Mouse (Mus musculus) telencephalon, adult 2 months (tissue): ENCODE measurements around the gene Th.

Experiments
- DNase-seq: peaks from one replicate; pipeline ENCODE4 v3.0.0-alpha.2; 2011; ENCODE audit warnings: low read depth, low spot score

Th gene

GRCm38 (mm10) chr7:142931028-142931427 is at the start of gene Th:
Th (minus strand) TSS chr7:142931128.
- DNase-seq, result no peak

- DNase-seq, result no peak
Observed at GRCm38 (mm10) chr7:142968809-142969511, 38.0 kb upstream of the Th start, which contains the start of gene Ascl2. Ascl2 (minus strand) TSS chr7:142969264.

- peak; percentile 41 for DNase-seq
Observed at GRCm38 (mm10) chr7:142967884-142968808, 37.2 kb upstream of the Th start.

GRCm38 (mm10) chr7:142967414-142967883 is 36.5 kb upstream of the Th start:
- DNase-seq, result no peak

GRCm38 (mm10) chr7:142959752-142960151 is 28.8 kb upstream of the Th start:
- DNase-seq, result no peak

- DNase-seq, result no peak
Observed at GRCm38 (mm10) chr7:142958817-142959216, 27.9 kb upstream of the Th start.

GRCm38 (mm10) chr7:142956018-142956417 is 25.1 kb upstream of the Th start:
- DNase-seq, result no peak

GRCm38 (mm10) chr7:142949568-142949967 is 18.6 kb upstream of the Th start:
- no peak for DNase-seq

- no peak for DNase-seq
Observed at GRCm38 (mm10) chr7:142937631-142938030, 6.7 kb upstream of the Th start.

GRCm38 (mm10) chr7:142935708-142936107 is 4.8 kb upstream of the Th start:
- no peak for DNase-seq

GRCm38 (mm10) chr7:142932469-142932868 is 1.5 kb upstream of the Th start:
- no peak for DNase-seq

GRCm38 (mm10) chr7:142929516-142929915 is 1.4 kb downstream of the Th start:
- DNase-seq, result no peak

- no peak for DNase-seq
Observed at GRCm38 (mm10) chr7:142927293-142927692, 3.6 kb downstream of the Th start.

GRCm38 (mm10) chr7:142918641-142919628 is 12.0 kb downstream of the Th start:
- DNase-seq, result no peak

- no peak for DNase-seq
Observed at GRCm38 (mm10) chr7:142917659-142918058, 13.3 kb downstream of the Th start.

- DNase-seq, result no peak
Observed at GRCm38 (mm10) chr7:142916178-142916577, 14.8 kb downstream of the Th start.

GRCm38 (mm10) chr7:142911682-142912081 is 19.2 kb downstream of the Th start:
- no peak for DNase-seq

- DNase-seq, result no peak
Observed at GRCm38 (mm10) chr7:142910104-142910503, 20.8 kb downstream of the Th start.

GRCm38 (mm10) chr7:142909622-142910021 is 21.3 kb downstream of the Th start:
- no peak for DNase-seq

GRCm38 (mm10) chr7:142905606-142906005 is 25.3 kb downstream of the Th start:
- no peak for DNase-seq

GRCm38 (mm10) chr7:142904331-142904730 is 26.6 kb downstream of the Th start:
- DNase-seq, result no peak
